Mouse (Mus musculus) MEL (cell line): ENCODE data around the gene Zmiz1. TPM values are rescaled to one million over a fixed set of nuclear protein-coding genes. Genes with fewer than 3 reads are reported as not detected.
A peak's percentile ranks its signal among the peaks of the same experiment; 100 is the strongest.

Experiments
- DNase-seq: peaks from one replicate; pipeline ENCODE4 v3.0.0; 2011; ENCODE audit warnings: low read depth, low spot score
- H3K27ac ChIP-seq: 2 replicates; pipeline ENCODE4 v1.5.1; 2012; ENCODE audit warnings: low read depth, mild to moderate bottlenecking, control low read depth, low read length, moderate library complexity; ENCODE audit not compliant: control insufficient read depth
- H3K27me3 ChIP-seq, 2 experiments: fragments of 150-350 bp in 1 of 2; sonication (generic) in 1 of 2; 2 replicates each; pipeline ENCODE4 v1.6.1; 2012; ENCODE audit warnings: low read length in 2 of 2, mild to moderate bottlenecking in 2 of 2, improper control_type of control experiment in 1 of 2, moderate library complexity in 1 of 2; ENCODE audit not compliant: insufficient read depth in 2 of 2, control insufficient read depth in 1 of 2
- H3K36me3 ChIP-seq, 2 experiments: 2 replicates each; pipeline ENCODE4 v1.6.1; 2012 to 2014; ENCODE audit warnings: low read length in 2 of 2, improper control_type of control experiment in 1 of 2, inconsistent platforms in 1 of 2, mild to moderate bottlenecking in 1 of 2; ENCODE audit not compliant: insufficient read depth in 2 of 2, control insufficient read depth in 1 of 2
- H3K4me1 ChIP-seq, 2 experiments: fragments of 150-350 bp in 1 of 2; sonication (generic) in 1 of 2; 2 replicates each; pipeline ENCODE4 v1.6.1; 2012; ENCODE audit warnings: low read length in 2 of 2, improper control_type of control experiment in 1 of 2, mild to moderate bottlenecking in 1 of 2; ENCODE audit not compliant: insufficient read depth in 2 of 2, control insufficient read depth in 1 of 2
- H3K4me3 ChIP-seq, 2 experiments: fragments of 150-350 bp in 1 of 2; sonication (generic) in 1 of 2; 2 replicates each; pipeline ENCODE4 v1.5.1; 2012; ENCODE audit warnings: low read depth in 2 of 2, low read length in 2 of 2, mild to moderate bottlenecking in 2 of 2, moderate library complexity in 2 of 2, control low read depth in 1 of 2, improper control_type of control experiment in 1 of 2; ENCODE audit not compliant: control insufficient read depth in 1 of 2, insufficient read depth in 1 of 2
- H3K79me2 ChIP-seq: 2 replicates; pipeline ENCODE4 v1.6.1; 2012; ENCODE audit warnings: mild to moderate bottlenecking, low read length, moderate library complexity; ENCODE audit not compliant: control insufficient read depth, poor library complexity, insufficient read depth
- H3K9ac ChIP-seq: 2 replicates; pipeline ENCODE4 v1.6.1; 2012; ENCODE audit warnings: low read depth, mild to moderate bottlenecking, control low read depth, low read length, moderate library complexity; ENCODE audit not compliant: control insufficient read depth, poor library complexity, severe bottlenecking
- H3K9me3 ChIP-seq: fragments of 150-350 bp; sonication (generic); replicated peaks from 2 replicates; pipeline ENCODE4 v1.6.1; 2012; ENCODE audit warnings: mild to moderate bottlenecking, low read length, improper control_type of control experiment, moderate library complexity; ENCODE audit not compliant: insufficient read depth
- CHD2 ChIP-seq: IDR thresholded peaks from 2 replicates; pipeline ENCODE4 v1.6.1; 2011; ENCODE audit warnings: low read length, improper control_type of control experiment
- CTCF ChIP-seq, 3 experiments: IDR thresholded peaks in 2 of 3; conservative IDR thresholded peaks in 1 of 3; 2 replicates each; pipeline ENCODE4 v1.5.1; 2011 to 2012; ENCODE audit warnings: low read length in 3 of 3, low read depth in 2 of 3, mild to moderate bottlenecking in 2 of 3, improper control_type of control experiment in 1 of 3, inconsistent platforms in 1 of 3, mixed read lengths in 1 of 3, moderate library complexity in 1 of 3; ENCODE audit not compliant: control insufficient read depth in 1 of 3, insufficient read depth in 1 of 3, poor library complexity in 1 of 3, severe bottlenecking in 1 of 3
- ELF1 ChIP-seq: IDR thresholded peaks from 2 replicates; pipeline ENCODE4 v1.6.1; 2014; ENCODE audit warnings: low read depth, mild to moderate bottlenecking, inconsistent platforms, low read length, improper control_type of control experiment, moderate library complexity
- EP300 ChIP-seq, 2 experiments: IDR thresholded peaks; 2 replicates each; pipeline ENCODE4 v1.6.1; 2011; ENCODE audit warnings: improper control_type of control experiment in 2 of 2, low read length in 2 of 2, low read depth in 1 of 2, mild to moderate bottlenecking in 1 of 2
- GATA1 ChIP-seq: IDR thresholded peaks from 2 replicates; pipeline ENCODE4 v1.6.1; 2011; ENCODE audit warnings: low read depth, low read length, improper control_type of control experiment
- JUND ChIP-seq: IDR thresholded peaks from 2 replicates; pipeline ENCODE4 v1.6.1; 2011; ENCODE audit warnings: low read depth, mild to moderate bottlenecking, improper control_type of control experiment, low read length
- MAX ChIP-seq: IDR thresholded peaks from 2 replicates; pipeline ENCODE4 v1.6.1; 2011; ENCODE audit warnings: low read length, improper control_type of control experiment
- MEF2A ChIP-seq: IDR thresholded peaks from 2 replicates; pipeline ENCODE4 v1.6.1; 2014; ENCODE audit warnings: low read depth, mild to moderate bottlenecking, inconsistent platforms, low read length, improper control_type of control experiment; ENCODE audit not compliant: poor library complexity, insufficient replicate concordance, severe bottlenecking; ENCODE audit errors: extremely low read depth
- MXI1 ChIP-seq: IDR thresholded peaks from 2 replicates; pipeline ENCODE4 v1.6.1; 2011; ENCODE audit warnings: mild to moderate bottlenecking, low read depth, low read length, improper control_type of control experiment
- MYB ChIP-seq: IDR thresholded peaks from 2 replicates; pipeline ENCODE4 v1.6.1; 2011; ENCODE audit warnings: mild to moderate bottlenecking, low read depth, low read length, improper control_type of control experiment
- MYC ChIP-seq: IDR thresholded peaks from 2 replicates; pipeline ENCODE4 v1.6.1; 2011; ENCODE audit warnings: low read depth, mild to moderate bottlenecking, low read length, improper control_type of control experiment, moderate library complexity
- NELFE ChIP-seq: IDR thresholded peaks from 2 replicates; pipeline ENCODE4 v1.6.1; 2011; ENCODE audit warnings: low read depth, low read length, improper control_type of control experiment
- NRF1 ChIP-seq: IDR thresholded peaks from 2 replicates; pipeline ENCODE4 v1.6.1; 2014; ENCODE audit warnings: low read depth, mild to moderate bottlenecking, inconsistent platforms, low read length, improper control_type of control experiment, moderate library complexity; ENCODE audit not compliant: poor library complexity, insufficient read depth, severe bottlenecking
- POLR2AphosphoS5 ChIP-seq: IDR thresholded peaks from 2 replicates; pipeline ENCODE4 v1.6.1; 2012; ENCODE audit warnings: low read depth, borderline replicate concordance, mild to moderate bottlenecking, inconsistent platforms, low read length, moderate library complexity, mixed read lengths
- RCOR1 ChIP-seq: IDR thresholded peaks from 2 replicates; pipeline ENCODE4 v1.6.1; 2012; ENCODE audit warnings: low read depth, mild to moderate bottlenecking, inconsistent platforms, low read length, improper control_type of control experiment
- SMC3 ChIP-seq: IDR thresholded peaks from 2 replicates; pipeline ENCODE4 v1.6.1; 2011; ENCODE audit warnings: low read depth, low read length, improper control_type of control experiment
- TAL1 ChIP-seq: IDR thresholded peaks from 2 replicates; pipeline ENCODE4 v1.6.1; 2012; ENCODE audit warnings: mild to moderate bottlenecking, inconsistent platforms, low read length, moderate library complexity, mixed read lengths
- TBP ChIP-seq: IDR thresholded peaks from 2 replicates; pipeline ENCODE4 v1.8.0; 2011; ENCODE audit warnings: low read depth, low read length, improper control_type of control experiment
- UBTF ChIP-seq: IDR thresholded peaks from 2 replicates; pipeline ENCODE4 v1.6.1; 2012; ENCODE audit warnings: low read depth, mild to moderate bottlenecking, inconsistent platforms, low read length, improper control_type of control experiment, moderate library complexity, borderline replicate concordance; ENCODE audit not compliant: insufficient read depth
- USF2 ChIP-seq, 2 experiments: IDR thresholded peaks; 2 replicates each; pipeline ENCODE4 v1.6.1; 2011 to 2012; ENCODE audit warnings: improper control_type of control experiment in 2 of 2, low read length in 2 of 2, borderline replicate concordance in 1 of 2, inconsistent platforms in 1 of 2, low read depth in 1 of 2, mild to moderate bottlenecking in 1 of 2; ENCODE audit not compliant: insufficient read depth in 1 of 2
- polyA plus RNA-seq, 2 experiments: library from polyadenylated mRNA; stranded (reverse) in 1 of 2; unstranded in 1 of 2; fragments of >175 nt in 1 of 2; fragments of >200 nt in 1 of 2; gene quantifications; 2 replicates each; pipeline versions ENCODE4 v1.2.1 to v1.2.4; 2012; ENCODE audit warnings: low replicate concordance in 2 of 2, low read depth in 1 of 2; ENCODE audit not compliant: insufficient read length in 2 of 2, insufficient read depth in 1 of 2, missing spikeins in 1 of 2
- total RNA-seq: library from RNA; depleted of rRNA; stranded (reverse); fragments of 300-350 nt; gene quantifications from 2 replicates; pipeline ENCODE4 v1.2.3, GENCODE M21; 2012

Zmiz1 gene
- total and polyA plus RNA-seq, 3 experiments = 2.7 to 19.9 TPM; not detected in 1

DNA sequence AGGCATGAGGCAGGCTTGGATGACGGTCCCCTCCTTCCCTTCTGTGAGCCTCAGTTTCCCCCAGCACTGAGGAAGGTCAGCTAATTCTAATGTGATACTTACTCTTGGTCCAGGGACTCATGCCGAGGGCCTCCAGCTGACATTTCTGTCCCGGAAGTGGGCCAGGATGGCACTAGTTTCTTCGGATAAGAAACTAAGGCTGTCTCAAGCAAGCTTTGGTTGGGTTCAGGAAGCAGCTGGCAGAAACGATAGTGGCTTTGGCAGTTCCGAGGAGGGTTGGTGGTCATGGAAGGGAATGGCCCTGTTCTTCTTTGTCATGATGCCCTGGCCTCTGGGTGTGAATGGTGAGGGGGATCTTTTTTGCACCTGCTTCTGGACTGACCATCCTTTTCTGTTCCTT is 236.1 kb downstream of the Zmiz1 start (continued):
- TF ChIP-seq MAX (peak; percentile 60; the same call in 1 of the 2 replicates), POLR2AphosphoS5 (no peak), MYB (no peak; the same call in 1 of the 2 replicates), EP300 (IDR thresholded peaks at IDR 0.05; ENCODE audit: low read depth in 1 of 2, low read length in 2 of 2) (peak; percentile 78 to 82), SMC3 (no peak), CHD2 (no peak), UBTF (no peak), CTCF (IDR thresholded peaks at IDR 0.05 in 2 of 3, conservative IDR thresholded peaks at IDR 0.05 in 1 of 3; ENCODE audit: control insufficient read depth in 1 of 3, insufficient read depth in 1 of 3, low read depth in 2 of 3, low read length in 3 of 3, poor library complexity in 1 of 3, severe bottlenecking in 1 of 3) (no peak)

DNA sequence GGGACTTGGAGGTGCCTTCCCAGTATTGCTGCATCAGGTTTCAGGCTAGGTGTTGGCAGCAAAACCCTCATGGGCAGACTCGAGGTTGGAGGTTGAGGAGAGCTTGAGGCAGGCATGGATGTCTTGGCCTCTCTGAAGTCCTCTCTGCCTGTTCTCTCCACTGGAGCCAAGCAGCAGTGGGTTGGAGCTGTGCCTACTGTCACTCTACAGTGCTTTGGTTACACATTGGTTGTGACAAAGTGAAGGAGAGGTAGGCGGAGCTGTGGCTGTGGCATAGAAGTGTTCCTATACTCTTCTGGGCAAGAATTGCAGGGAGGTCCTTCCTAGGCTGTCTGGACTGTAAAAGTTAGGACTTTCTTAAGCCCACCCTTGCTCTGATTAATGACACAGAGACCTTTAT is 237.4 kb downstream of the Zmiz1 start:
- Histone ChIP-seq H3K27ac (no peak overlapping the region), H3K27me3 (no peaks in the 10 kb centered on the region), H3K36me3 (peaks cover 0 to 9% of the 10 kb centered on the region in 2 experiments; a peak in 2 of 4 replicates), H3K9ac (no peak overlapping the region), H3K9me3 (no peaks in the 10 kb centered on the region), H3K4me3 (no peak overlapping the region), H3K79me2 (peaks cover 20% of the 10 kb centered on the region), H3K4me1 (peaks cover 3 to 18% of the 10 kb centered on the region in 2 experiments; a peak in 3 of 4 replicates)
- TF ChIP-seq ELF1 (no peak), MYC (no peak), GATA1 (no peak), NRF1 (no peak), UBTF (no peak), USF2 (IDR thresholded peaks at IDR 0.05; ENCODE audit: borderline replicate concordance in 1 of 2, insufficient read depth in 1 of 2, low read depth in 1 of 2, low read length in 2 of 2) (no peak), MXI1 (no peak), TBP (no peak), JUND (no peak), TAL1 (no peak), CHD2 (no peak), MAX (no peak), NELFE (no peak), MEF2A (no peak), RCOR1 (no peak)
- DNase-seq = no peak
